Mouse (Mus musculus): ENCODE measurements at regions not wholly inside any gene's neighbourhood (a gene's known extent, or its start where the extent isn't known, plus 50 kb on each side); places are given as distances from the start of the nearest gene placed in this dataset.

DNA sequence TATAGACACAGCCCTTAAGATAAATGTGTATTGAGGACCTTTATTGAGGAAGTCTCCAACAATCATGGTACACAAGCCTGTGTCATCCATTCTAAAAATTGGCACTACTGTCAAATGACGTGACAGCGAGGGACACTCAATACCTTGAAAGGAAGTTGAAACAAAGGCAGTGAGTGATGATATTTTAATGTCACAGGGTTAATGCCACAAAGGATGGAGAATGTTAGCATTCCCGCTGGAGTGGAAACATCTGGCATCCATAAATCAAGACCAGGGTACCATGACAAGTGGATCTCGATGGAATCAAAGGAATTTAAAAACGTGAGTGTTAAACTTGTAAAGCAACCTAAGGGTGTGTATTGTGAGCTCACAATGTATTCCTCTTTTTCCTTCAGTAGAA lies 441.5 kb downstream of the Basp1 start:
- DNase-seq (ENCODE audit: low read depth, low spot score), result no peak

DNA sequence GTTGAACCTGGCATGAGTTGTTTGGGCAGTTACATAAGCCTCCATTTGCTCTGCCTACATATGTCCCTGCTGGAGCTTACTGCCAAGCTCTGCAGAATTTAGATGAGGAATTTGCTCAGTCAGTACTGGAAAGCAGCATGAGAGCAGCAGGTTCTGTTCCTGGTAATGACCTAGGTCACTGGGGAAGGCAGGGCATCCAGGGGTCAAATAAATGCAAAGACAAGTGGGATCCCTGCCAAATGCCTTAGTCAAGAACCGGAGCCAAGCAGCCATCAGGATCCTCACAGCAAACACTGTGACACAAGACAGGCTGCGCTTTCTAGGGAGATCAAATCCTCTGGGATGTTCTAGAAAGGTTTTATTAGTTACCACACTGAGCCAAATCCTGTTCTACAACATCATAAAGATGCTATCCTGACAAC lies 444.2 kb downstream of the Basp1 start:
- peak; percentile 9 for DNase-seq (ENCODE audit: low read depth, low spot score)

DNA sequence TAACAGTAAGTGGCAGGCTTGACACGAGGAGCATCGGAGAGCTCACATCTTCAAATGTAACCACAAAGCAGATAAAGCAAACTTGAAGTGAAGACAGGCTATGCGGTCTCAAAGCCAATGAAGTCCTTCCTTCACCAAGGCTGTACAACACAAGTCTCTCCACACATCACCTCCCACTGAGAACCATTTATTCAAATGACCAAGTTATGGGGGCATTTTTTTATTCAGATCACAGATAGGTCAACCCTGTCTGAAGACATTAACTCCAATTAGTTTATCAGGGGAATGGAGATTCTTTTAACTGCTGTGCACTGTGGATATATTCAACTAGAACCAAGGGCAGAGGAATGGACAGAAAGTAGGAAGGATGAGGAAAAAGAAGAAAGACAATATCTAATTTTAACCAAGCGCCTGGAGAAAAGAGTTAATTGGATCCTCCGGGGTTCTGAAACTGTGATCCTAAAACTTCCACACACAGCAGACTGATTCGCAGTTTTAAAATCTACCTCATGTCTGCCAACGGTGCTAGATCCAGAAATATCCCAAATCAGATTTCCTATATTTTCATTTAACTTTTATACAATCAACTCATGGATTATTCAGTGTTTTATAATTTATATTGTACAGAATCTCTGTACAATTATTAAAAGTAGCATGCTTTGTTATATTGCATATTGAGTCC lies 444.8 kb downstream of the Basp1 start:
- DNase-seq (ENCODE audit: low read depth, low spot score), result no peak

DNA sequence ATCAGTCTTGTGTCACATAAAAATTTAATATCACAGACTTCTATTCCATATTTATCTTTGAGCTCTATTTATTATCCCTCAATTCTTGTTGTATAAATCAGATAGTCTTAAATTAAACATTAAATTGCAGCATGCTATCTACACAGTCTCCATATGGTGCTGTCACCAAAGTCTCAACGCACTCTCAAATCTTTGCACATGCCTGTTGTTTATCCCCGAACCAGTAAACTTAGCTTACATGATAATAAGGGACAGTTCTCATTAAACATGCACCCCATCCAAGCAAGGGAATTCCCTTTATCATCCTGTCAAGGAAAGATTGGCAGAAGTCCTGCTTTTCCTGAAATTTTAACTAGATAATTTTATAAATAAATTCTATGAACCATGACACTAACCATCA lies 483.8 kb downstream of the Basp1 start:
- DNase-seq (ENCODE audit: low read depth, low spot score), result no peak

DNA sequence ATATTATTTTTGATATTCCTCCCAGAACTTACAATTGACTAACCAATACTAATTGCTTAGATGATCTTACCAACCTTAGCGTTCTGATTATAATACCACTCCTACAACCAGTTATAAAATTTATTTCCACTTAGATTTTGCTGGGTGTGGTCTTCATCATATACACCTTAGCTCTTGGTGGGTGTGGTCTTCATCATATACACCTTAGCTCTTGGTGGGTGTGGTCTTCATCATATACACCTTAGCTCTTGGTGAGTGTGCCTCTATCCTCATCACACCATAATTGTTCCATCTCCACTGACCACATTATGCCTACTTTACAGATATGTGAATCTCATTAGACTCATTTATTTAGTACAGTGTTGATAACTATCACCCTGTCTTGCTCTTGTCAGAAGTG lies 501.7 kb downstream of the Basp1 start:
- no peak for DNase-seq (ENCODE audit: low read depth, low spot score)

DNA sequence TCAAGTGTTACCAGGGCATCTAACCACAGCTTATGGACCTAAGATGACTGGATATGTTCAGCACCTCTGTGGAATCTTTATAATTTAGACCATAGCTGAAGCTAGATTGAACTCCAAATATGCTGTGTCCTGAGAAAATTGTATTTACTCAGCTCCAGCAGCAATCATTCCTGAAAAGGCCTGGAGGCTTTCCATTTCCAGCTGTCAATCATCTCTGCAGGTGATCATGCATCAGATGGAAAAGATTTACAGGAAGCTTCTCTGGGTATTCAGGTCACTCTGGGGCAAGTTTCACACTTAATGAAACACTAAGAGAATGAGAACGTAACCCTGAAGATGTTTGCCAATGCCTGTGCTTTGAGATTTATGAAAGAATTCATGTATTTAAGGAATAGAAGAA lies 502.1 kb downstream of the Basp1 start:
- DNase-seq (ENCODE audit: low read depth, low spot score), result no peak

DNA sequence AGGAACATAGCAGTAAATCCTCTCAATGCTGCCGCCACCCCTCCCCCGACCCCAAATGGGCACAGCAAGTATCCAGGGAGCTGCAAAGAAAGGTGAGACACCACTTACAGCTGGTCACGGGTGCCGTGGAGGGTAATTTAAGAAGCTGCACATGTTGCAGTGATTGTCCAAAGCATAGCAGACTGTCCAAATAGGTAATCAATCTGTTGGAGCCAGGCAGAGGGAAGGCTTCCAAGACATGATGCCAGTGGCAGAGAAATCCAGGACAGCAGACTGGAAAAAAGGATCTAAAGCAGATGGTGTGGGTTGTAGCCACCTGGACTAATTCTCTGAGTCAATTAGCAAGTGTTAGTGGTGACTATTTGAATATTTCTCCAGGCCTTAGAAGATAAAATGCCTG lies 506.6 kb downstream of the Basp1 start:
- no peak for DNase-seq (ENCODE audit: low read depth, low spot score)

DNA sequence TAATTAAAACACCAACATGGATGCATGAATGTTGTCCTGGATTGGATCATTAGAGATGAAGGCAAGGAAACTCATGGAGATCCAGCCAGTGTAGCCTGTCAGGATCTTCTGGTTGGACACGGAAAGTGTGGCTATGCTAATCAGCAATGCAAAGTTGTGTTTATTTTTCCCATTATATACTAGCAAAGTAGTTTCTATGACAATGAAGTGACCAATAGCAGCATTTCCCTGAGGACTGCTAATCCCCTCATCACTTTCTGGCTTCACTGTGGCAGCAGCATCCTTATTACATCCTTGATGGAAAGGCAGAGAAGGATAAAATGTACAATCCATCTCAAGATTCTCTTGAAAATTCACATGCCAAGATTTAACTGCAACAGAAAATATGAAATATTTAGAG lies 534.7 kb downstream of the Basp1 start:
- no peak for DNase-seq (ENCODE audit: low read depth, low spot score)

DNA sequence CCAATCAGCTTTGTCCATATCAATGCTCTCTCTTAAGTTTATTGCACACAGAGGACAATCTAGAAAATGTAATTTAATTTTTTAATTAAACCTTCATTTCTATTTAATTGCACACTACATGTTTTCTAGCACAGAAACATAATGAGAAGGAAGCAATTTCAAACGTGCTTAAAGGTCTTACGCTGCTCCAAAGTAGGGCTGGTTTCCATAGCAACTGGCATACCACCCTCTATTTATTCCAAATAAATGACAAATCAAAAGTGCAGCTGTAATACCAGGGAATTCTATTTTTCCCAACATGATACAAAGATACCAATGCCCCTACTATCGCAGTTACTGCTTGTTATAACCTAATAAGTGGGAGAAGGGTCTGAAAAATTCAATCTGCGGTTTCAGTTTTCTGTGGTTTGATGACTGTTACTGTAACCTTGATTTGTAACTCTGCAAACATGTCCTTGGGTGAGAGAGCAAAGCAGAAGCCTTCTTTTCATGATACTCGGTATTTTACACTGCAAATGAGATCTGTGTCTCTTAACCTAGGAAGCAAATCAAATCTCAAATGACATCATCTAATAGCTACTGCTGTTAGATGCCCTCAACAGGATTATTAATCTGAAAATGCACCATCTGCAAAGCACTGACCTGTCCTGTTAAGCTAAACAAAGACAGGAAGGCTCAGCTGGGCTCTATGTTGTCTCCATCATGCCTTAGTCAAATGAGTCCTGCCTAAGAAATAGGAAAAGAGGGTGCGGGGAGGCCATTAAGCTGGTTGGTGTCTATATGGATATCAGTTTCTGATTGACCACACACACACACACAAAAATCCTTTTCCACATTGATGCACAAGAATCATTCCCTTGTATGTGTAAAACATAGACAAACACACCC lies 535.6 kb downstream of the Basp1 start:
- no peak for DNase-seq (ENCODE audit: low read depth, low spot score)

DNA sequence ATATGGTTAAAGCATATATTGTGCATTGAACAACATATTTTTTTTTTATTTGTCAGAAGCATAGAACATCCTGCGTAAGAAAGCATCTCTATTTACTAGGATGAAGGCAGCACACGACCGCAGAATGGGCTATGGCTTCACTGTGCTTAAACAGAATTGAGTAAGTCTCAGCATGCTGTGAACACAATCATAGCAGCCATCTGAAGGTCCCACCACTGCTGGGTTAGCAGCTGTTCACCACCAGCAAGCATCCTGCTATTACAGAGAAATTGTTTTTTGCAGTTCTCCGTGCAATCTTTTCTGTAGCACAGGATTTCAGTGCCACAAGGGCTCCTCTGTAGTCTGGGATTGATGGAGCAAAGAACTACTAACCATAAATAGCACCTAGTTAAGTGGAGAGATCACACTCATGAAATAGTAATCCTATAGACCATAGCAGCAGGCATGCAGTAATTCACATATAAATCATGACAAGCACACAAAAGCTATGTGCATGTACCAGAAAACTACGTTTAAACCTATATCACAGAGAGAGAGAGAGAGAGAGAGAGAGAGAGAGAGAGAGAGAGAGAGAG lies 537.3 kb downstream of the Basp1 start:
- no peak for DNase-seq (ENCODE audit: low read depth, low spot score)

DNA sequence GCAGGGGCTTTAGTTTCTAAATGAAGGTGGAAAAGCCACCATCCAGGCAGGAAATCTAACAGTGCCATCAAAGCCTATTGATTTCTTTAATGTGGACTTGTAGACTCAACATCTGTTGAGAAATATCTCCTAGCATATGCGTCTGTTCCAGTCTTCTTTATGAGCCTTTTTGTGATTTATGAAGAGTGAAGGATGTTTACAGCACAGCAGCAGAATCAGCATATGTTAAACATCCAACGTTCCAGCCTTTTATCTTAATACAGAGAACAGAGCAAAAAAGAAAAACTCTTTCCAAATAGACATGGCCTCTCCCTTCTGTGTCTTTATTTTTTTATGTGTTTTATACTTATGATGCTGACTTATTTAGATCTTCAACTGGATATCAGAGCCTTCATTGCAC lies 573.3 kb downstream of the Basp1 start:
- no peak for DNase-seq (ENCODE audit: low read depth, low spot score)

DNA sequence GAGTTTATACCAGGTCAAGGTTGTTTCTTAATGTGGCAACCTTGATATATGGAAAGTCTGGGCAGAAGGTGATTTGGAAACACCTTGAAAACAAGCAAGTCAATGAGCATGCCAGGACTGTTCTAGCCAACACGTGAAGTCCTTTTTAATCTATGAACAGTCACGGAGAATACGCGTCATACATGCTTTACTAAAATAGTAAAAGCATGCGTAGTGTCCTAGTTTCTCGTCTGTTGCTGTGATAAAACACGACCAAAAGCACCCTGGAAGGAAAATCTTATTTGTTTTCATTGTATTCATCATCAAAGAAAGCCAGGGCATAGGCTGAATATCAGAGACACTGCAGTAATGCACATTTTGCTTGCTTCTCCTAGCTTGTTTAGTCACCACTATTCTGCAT lies 575.2 kb downstream of the Basp1 start:
- no peak for DNase-seq (ENCODE audit: low read depth, low spot score)

DNA sequence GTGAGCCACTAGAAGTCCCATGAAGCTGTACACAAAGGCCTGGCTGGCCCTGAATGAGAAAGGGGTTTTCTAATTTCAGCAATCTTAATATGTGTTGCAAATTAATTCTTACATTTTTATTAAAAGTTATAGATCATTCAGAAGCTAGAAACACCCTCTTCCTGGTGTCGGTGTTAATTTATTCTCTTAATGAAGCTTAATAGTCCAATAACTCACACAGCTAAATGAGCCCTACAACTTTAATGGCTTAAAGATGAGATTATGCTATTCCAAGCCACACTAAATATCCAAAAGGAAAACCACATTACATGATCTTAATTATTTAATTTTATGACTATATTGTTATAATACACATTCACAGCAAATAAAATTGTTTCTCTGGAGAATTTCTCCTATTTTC lies 585.7 kb downstream of the Basp1 start:
- no peak for DNase-seq (ENCODE audit: low read depth, low spot score)

DNA sequence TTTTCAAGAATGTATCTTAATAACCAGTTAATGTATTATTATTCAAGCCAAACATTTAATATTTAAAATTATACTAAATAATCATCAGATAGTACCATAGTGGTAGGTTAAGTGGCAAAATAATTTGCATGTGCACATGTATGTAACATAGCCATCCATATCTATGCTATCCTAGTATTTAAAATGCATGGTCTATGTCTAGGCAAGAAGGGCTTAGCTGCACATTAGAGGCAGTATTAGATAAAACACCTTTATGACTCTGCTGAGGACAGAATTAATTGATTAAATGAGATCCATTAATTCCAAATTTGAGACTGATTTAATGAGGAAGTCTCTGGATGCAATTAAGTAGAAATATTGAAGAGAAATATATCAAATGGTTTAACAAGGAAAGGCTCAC lies 586.3 kb downstream of the Basp1 start:
- no peak for DNase-seq (ENCODE audit: low read depth, low spot score)

DNA sequence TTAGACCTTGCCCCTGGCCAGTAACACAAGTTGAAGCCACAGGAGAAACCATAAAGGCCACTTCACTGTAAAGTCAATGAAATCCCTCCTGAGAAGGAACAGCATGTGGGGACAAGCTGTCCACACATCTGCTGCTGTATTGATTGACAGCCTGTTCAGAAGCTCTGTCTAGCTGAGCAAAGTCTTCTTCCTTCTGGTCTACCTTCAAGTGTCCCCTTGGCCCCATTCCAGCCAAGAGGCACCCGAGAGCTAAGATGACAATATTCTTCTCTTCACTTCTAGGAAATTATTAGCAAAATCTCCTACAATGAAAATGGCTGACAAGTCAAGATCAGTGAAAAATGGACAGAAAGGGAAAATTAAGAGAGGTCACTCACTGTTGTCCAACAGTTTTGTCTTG lies 616.7 kb downstream of the Basp1 start:
- DNase-seq (ENCODE audit: low read depth, low spot score), result no peak

DNA sequence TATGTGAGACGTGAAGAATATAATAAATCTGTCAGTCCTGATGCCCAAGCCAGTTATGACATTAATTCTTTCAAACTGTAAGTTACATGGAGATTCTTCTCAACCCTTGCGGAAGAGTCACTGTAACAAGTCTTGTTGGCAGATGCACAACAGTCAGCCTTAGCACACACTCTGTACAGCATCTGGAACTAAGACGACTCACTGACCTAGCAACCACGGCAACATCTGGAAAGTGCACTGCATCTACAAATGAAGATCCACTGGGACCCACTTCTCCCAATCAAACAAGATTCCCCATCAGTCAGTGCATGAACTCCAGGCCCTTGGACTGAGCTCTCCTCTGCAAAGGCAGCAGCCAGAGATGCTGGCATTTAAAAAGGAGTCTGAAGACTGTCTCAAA lies 620.2 kb downstream of the Basp1 start:
- DNase-seq (ENCODE audit: low read depth, low spot score), result no peak

DNA sequence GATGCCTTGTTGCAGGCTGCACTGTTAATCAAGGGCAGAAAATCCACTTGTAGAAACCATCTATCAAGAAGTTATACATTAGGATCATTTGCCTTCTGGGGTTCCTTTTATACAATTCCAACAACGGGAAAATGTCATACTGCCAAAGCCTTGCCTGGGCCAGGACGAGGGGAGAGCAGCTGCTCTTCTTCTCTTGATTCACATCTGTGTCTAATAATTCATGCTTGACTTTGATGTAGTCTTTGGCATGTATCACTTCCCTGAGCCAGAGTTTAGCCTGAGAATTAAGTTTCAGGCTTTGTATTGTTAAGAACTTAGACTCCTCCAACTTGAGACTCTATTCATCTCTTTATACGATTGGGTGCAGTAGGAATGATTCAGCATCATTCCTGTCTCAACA lies 627.2 kb downstream of the Basp1 start:
- no peak for DNase-seq (ENCODE audit: low read depth, low spot score)

DNA sequence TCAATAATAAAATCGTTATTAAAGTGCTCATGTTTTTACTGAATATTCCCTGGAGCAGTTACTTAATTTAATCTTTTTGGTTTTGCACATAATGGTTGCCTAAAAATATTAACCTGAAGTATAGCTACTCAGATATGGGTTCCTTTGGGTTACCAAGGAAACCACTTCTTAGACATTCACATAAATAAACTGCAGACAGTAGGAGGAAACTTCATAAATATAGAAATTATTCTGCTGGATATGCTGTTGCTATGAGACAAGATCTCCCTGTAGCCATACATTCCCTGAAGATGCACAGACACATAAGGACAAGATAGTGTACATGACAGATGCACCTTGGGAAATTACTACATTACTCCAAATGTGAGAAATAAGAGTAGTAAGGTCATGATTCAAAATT lies 635.3 kb downstream of the Basp1 start:
- DNase-seq (ENCODE audit: low read depth, low spot score), result no peak

DNA sequence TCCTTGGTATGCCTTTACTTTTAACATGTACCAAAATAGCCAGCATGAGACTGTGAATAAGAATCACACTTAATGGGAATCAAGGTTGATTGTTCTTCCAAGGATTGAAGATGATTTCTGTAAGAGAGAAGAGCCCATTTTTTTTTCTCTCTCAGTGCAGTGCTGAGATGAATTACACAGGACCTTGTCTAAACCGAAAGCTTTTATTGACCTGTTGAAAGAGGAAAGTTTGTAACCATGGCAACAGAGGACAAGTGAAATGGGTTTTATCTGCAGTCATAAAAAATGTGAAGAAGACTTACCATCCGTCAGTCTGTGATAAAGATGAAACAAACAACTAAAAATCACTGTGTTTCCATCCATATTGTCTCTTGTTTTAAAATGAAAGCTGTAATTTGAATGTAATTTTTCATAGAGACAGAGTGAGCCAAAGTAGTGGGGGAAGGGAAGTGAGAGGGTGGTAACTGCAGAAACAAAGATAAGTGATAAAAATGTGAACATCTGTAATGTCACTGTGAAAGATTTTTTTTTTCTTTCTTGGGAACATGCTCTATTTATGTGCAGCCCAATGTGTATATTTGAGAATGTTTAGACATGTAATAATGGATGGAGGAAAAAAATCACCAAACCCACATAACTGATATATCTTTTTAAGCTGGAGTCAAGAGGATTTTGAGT lies 661.9 kb downstream of the Basp1 start:
- no peak for DNase-seq (ENCODE audit: low read depth, low spot score)

DNA sequence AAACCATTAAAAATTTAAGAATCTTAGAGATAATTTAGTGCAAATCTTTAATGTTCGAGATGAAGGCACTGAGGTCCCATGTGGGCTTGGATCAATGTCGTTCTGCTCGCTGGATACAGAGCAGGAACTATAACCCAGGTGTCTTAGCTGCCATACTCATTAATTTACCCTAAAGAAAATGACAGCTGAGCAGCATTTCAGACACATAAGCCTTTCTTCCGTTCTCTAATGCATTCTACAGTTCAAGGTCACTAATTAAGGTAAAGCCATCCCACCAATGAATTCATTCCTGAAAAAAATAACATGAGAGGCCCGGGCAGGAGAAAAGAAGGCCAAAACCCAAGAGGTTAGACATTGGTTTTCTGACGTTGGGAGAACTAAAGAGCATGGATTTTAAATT lies 670.3 kb downstream of the Basp1 start:
- no peak for DNase-seq (ENCODE audit: low read depth, low spot score)

DNA sequence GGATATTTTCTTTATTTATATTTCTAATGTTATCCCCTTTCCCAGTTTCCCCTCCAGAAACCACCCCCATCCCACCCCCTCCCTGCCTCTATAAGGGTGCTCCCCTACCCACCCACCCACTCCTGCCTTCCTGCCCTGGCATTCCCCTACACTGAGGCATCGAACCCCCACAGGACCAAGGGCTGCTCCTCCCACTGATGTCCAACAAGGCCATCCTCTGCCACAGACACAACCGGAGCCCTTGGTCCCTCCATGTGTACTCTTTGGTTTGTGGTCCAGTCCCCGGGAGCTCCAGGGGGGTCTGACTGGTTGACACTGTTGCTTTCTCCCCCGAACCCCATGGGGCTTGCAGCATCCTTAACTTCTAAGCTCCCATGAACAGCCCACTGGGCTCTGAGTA lies 688.4 kb downstream of the Basp1 start:
- no peak for DNase-seq (ENCODE audit: low read depth, low spot score)

DNA sequence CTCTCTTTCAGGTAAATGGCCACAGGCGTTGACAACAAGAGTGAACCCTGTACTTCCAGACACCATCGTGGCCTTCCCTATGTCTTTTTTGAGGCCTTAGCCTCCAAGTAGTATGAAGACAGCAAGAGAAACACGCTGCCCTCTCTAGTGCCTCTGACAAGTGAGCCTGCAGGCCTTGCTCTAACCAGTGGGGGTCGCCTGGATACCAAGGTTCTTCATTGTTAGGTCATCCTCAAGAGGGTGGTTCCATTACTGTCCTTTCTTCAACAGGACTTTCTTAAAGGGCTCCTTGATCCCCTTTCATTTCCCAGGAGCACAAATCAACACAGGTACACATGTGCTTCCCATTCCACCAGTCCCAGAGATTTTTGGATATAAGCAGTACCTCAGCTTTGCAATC lies 688.9 kb downstream of the Basp1 start:
- DNase-seq (ENCODE audit: low read depth, low spot score), result peak; percentile 55
